Mouse (Mus musculus): ENCODE measurements around the gene Polr3g. TPM values are rescaled to one million over a fixed set of nuclear protein-coding genes. Genes with fewer than 3 reads are reported as not detected.
"Not testable (repeated sequence)": the region's sequence is repeated elsewhere in the genome, so short reads cannot be mapped to it uniquely, and the experiment has no call there.

Polr3g gene
- polyA plus RNA-seq, 1 experiment from 2014 or later = 13.3 TPM

GRCm38 (mm10) chr13:81736606-81737005 lies 25.8 kb upstream of the Polr3g start:
- H3K27me3 ChIP-seq (ENCODE audit: control insufficient read depth, insufficient read depth, low read length) = no peaks in the 10 kb centered on the region
- H3K4me1 ChIP-seq (ENCODE audit: control insufficient read depth, insufficient read depth, low read length) = no peaks in the 10 kb centered on the region
- ATAC-seq (ENCODE audit: insufficient read depth, low FRiP score, low TSS enrichment) (no peak), DNase-seq (ENCODE audit: low spot score) (no peak)
- 95% methylated on average over 5 of the region's 5 CpGs for WGBS
- H3K4me2 ChIP-seq (ENCODE audit: low read depth) = no peak overlapping the region
- H3K9me3 ChIP-seq (ENCODE audit: control insufficient read depth, low read length) = no peaks in the 10 kb centered on the region
- H3K36me3 ChIP-seq (ENCODE audit: control insufficient read depth, insufficient read depth, low read length) = no peaks in the 10 kb centered on the region
- no peak overlapping the region for H3K4me3 ChIP-seq (ENCODE audit: low read depth, low read length)
- H3K9ac ChIP-seq (ENCODE audit: low read length) = no peak overlapping the region
- H3K27ac ChIP-seq (ENCODE audit: low read depth, low read length) = no peak overlapping the region

DNA sequence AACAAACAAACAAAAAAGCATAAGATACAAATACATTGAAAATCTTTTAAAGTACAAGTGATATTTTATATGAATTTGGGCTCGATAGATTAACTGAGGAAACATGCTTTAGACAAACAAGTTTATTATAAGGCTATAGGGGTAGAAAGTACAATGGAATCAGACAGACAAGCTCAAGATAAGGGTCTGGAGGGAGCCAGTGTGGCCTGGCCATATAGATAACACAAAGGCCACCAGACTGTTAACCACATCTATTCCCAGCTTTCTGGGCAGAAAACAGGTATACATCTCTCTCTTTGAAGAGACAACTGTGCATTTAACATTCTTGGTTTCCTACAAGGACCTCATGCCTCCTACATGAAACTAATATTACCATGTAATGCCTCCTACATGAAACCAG lies 19.5 kb upstream of the Polr3g start:
- ATAC-seq (ENCODE audit: insufficient read depth, low FRiP score, low TSS enrichment) (no peak), DNase-seq (ENCODE audit: low spot score) (no peak)
- Histone ChIP-seq H3K27me3 (ENCODE audit: control insufficient read depth, insufficient read depth, low read length) (no peaks in the 10 kb centered on the region), H3K4me2 (ENCODE audit: low read depth) (no peak overlapping the region), H3K9ac (ENCODE audit: low read length) (no peak overlapping the region), H3K4me1 (ENCODE audit: control insufficient read depth, insufficient read depth, low read length) (no peaks in the 10 kb centered on the region), H3K36me3 (ENCODE audit: control insufficient read depth, insufficient read depth, low read length) (no peaks in the 10 kb centered on the region), H3K9me3 (ENCODE audit: control insufficient read depth, low read length) (no peaks in the 10 kb centered on the region), H3K27ac (ENCODE audit: low read depth, low read length) (no peak overlapping the region), H3K4me3 (ENCODE audit: low read depth, low read length) (no peak overlapping the region)
- 98% methylated on average over 1 of the region's 1 CpGs for WGBS

DNA sequence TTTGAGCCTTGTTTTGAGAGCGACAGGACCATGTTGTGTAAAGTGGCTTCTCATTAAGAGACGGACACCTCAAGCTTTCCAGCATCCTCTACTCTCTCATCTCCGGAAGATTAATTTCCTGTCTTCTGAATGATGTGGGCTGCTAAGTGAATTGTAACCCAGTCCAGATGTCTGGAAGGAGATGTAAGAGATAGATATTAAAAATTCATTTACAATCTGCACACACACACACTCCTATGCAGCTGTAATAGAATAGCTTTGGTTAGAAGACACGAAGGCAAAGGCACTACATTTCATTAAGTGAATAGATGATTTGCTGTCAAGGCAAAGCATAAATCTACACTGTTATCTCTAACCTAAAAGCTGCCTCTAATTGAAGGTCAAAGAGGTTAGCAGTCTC lies 18.3 kb upstream of the Polr3g start:
- H3K27me3 ChIP-seq (ENCODE audit: control insufficient read depth, insufficient read depth, low read length) = no peaks in the 10 kb centered on the region
- H3K27ac ChIP-seq (ENCODE audit: low read depth, low read length) = no peak overlapping the region
- H3K4me3 ChIP-seq (ENCODE audit: low read depth, low read length) = no peak overlapping the region
- no peak overlapping the region for H3K9ac ChIP-seq (ENCODE audit: low read length)
- H3K4me1 ChIP-seq (ENCODE audit: control insufficient read depth, insufficient read depth, low read length) = no peaks in the 10 kb centered on the region
- WGBS = 83% methylated on average over 4 of the region's 4 CpGs
- no peaks in the 10 kb centered on the region for H3K9me3 ChIP-seq (ENCODE audit: control insufficient read depth, low read length)
- ATAC-seq (ENCODE audit: insufficient read depth, low FRiP score, low TSS enrichment) = no peak
- no peak overlapping the region for H3K4me2 ChIP-seq (ENCODE audit: low read depth)
- no peaks in the 10 kb centered on the region for H3K36me3 ChIP-seq (ENCODE audit: control insufficient read depth, insufficient read depth, low read length)
- no peak for DNase-seq (ENCODE audit: low spot score)

- H3K27me3 ChIP-seq (ENCODE audit: control insufficient read depth, insufficient read depth, low read length); H3K27ac ChIP-seq (ENCODE audit: low read depth, low read length); H3K4me2 ChIP-seq (ENCODE audit: low read depth); H3K4me3 ChIP-seq (ENCODE audit: low read depth, low read length); H3K4me1 ChIP-seq (ENCODE audit: control insufficient read depth, insufficient read depth, low read length); H3K36me3 ChIP-seq (ENCODE audit: control insufficient read depth, insufficient read depth, low read length); H3K9ac ChIP-seq (ENCODE audit: low read length); DNase-seq (ENCODE audit: low spot score); H3K9me3 ChIP-seq (ENCODE audit: control insufficient read depth, low read length); ATAC-seq (ENCODE audit: insufficient read depth, low FRiP score, low TSS enrichment): not testable (repeated sequence)
- WGBS = 56% methylated on average over 12 of the region's 12 CpGs
These were observed 17.3 kb upstream of the Polr3g start for GRCm38 (mm10) chr13:81728141-81728540.

GRCm38 (mm10) chr13:81713896-81714295 lies 3.1 kb upstream of the Polr3g start:
- H3K4me3 ChIP-seq (ENCODE audit: low read depth, low read length) = no peak overlapping the region
- ATAC-seq (ENCODE audit: insufficient read depth, low FRiP score, low TSS enrichment) (no peak), DNase-seq (ENCODE audit: low spot score) (no peak)
- WGBS = 95% methylated on average over 1 of the region's 1 CpGs
- H3K27me3 ChIP-seq (ENCODE audit: control insufficient read depth, insufficient read depth, low read length) = no peaks in the 10 kb centered on the region
- peaks cover 3% of the 10 kb centered on the region; the same call in 1 of the 2 replicates for H3K4me1 ChIP-seq (ENCODE audit: control insufficient read depth, insufficient read depth, low read length)
- no peaks in the 10 kb centered on the region for H3K36me3 ChIP-seq (ENCODE audit: control insufficient read depth, insufficient read depth, low read length)
- no peak overlapping the region for H3K4me2 ChIP-seq (ENCODE audit: low read depth)
- H3K9ac ChIP-seq (ENCODE audit: low read length) = no peak overlapping the region
- H3K9me3 ChIP-seq (ENCODE audit: control insufficient read depth, low read length) = no peaks in the 10 kb centered on the region
- H3K27ac ChIP-seq (ENCODE audit: low read depth, low read length) = no peak overlapping the region

DNA sequence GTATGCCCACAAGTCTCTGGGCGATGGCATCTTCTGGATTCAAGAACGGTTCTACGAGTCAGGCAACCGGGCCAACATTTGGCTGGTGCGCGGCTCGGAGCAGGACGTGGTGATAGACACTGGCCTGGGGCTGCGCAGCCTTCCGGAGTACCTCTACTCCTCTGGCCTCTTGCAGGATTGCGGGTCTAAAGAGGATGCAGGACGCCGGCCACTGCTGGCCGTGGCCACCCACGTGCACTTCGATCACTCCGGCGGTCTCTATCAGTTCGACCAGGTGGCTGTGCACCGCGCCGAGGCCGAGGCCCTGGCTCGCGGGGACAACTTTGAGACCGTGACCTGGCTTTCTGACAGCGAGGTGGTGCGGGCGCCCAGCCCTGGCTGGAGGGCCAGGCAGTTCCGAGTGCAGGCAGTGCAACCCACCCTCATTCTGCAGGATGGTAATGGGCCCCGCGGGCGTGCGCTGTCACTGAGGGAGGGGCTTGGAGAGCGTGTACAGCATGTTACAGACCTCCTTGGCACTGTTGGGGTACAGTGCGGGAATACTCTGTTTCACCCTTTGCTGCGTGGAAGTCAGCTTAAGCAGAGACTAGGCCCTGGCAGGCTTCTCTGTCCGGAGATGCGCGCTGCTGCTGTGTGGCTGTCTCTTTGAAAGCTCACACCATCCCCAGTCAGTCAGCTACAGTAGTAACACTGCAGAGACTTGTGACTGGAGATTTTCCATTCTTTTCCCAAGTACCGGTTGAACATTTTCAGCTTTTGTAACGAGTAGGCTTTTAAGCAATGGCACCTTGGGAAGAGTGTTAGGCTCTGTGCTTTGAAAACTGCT lies 946 bp upstream of the Polr3g start:
- ATAC-seq (ENCODE audit: insufficient read depth, low FRiP score, low TSS enrichment) (peak; percentile 68), DNase-seq (ENCODE audit: low spot score) (peak; percentile 36)

DNA sequence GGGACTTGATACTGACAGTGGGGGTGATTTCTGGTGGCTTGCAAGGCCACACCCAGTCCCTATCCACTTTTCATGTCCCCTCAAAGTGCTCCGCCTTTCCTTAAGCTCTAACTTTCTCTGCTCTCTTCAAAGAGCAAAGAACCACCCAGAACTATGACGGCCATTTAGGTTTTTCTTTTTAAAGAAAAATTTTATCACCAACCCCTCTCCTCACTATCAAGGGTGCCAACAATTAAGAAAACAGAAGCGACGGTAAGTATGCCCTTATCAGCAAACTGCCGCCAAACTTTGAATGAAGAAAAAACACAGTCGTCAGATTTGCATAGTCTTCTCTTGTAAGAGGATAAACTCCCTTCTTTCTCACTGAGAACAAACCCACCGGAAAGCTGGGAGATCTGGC lies 547 bp downstream of the Polr3g start:
- Histone ChIP-seq H3K4me1 (ENCODE audit: control insufficient read depth, insufficient read depth, low read length) (peaks cover 3% of the 10 kb centered on the region; the same call in 1 of the 2 replicates), H3K9me3 (ENCODE audit: control insufficient read depth, low read length) (no peaks in the 10 kb centered on the region), H3K27me3 (ENCODE audit: control insufficient read depth, insufficient read depth, low read length) (no peaks in the 10 kb centered on the region), H3K4me2 (ENCODE audit: low read depth) (peak overlapping the region; percentile 94), H3K36me3 (ENCODE audit: control insufficient read depth, insufficient read depth, low read length) (no peaks in the 10 kb centered on the region), H3K4me3 (ENCODE audit: low read depth, low read length) (peak overlapping the region; percentile 77), H3K27ac (ENCODE audit: low read depth, low read length) (no peak overlapping the region), H3K9ac (ENCODE audit: low read length) (peak overlapping the region; percentile 61)
- 2% methylated on average over 7 of the region's 7 CpGs for WGBS
- DNase-seq (ENCODE audit: low spot score) (no peak), ATAC-seq (ENCODE audit: insufficient read depth, low FRiP score, low TSS enrichment) (no peak)

More for the DNA sequence above, 946 bp upstream of the Polr3g start:
- H3K27me3 ChIP-seq (ENCODE audit: control insufficient read depth, insufficient read depth, low read length) = no peaks in the 10 kb centered on the region
- peak overlapping the region; percentile 61 for H3K9ac ChIP-seq (ENCODE audit: low read length)
- H3K9me3 ChIP-seq (ENCODE audit: control insufficient read depth, low read length) = no peaks in the 10 kb centered on the region
- H3K4me3 ChIP-seq (ENCODE audit: low read depth, low read length) = peak overlapping the region; percentile 77
- H3K27ac ChIP-seq (ENCODE audit: low read depth, low read length) = peak overlapping the region; percentile 77; the same call in 1 of the 2 replicates
- peaks cover 3% of the 10 kb centered on the region; the same call in 1 of the 2 replicates for H3K4me1 ChIP-seq (ENCODE audit: control insufficient read depth, insufficient read depth, low read length)
- H3K4me2 ChIP-seq (ENCODE audit: low read depth) = peak overlapping the region; percentile 94
- H3K36me3 ChIP-seq (ENCODE audit: control insufficient read depth, insufficient read depth, low read length) = no peaks in the 10 kb centered on the region
- under 1% methylated on average over 42 of the region's 42 CpGs for WGBS

- WGBS = 55% methylated on average over 4 of the region's 4 CpGs
- no peaks in the 10 kb centered on the region for H3K36me3 ChIP-seq (ENCODE audit: control insufficient read depth, insufficient read depth, low read length)
These were observed 1.0 kb downstream of the Polr3g start for GRCm38 (mm10) chr13:81709805-81710204.

GRCm38 (mm10) chr13:81706311-81706710 lies 4.5 kb downstream of the Polr3g start:
- Histone ChIP-seq H3K27me3 (ENCODE audit: control insufficient read depth, insufficient read depth, low read length) (no peaks in the 10 kb centered on the region), H3K4me1 (ENCODE audit: control insufficient read depth, insufficient read depth, low read length) (no peaks in the 10 kb centered on the region), H3K27ac (ENCODE audit: low read depth, low read length) (no peak overlapping the region), H3K4me3 (ENCODE audit: low read depth, low read length) (no peak overlapping the region), H3K36me3 (ENCODE audit: control insufficient read depth, insufficient read depth, low read length) (no peaks in the 10 kb centered on the region), H3K4me2 (ENCODE audit: low read depth) (no peak overlapping the region), H3K9me3 (ENCODE audit: control insufficient read depth, low read length) (no peaks in the 10 kb centered on the region), H3K9ac (ENCODE audit: low read length) (no peak overlapping the region)
- DNase-seq (ENCODE audit: low spot score) = no peak
- WGBS = 95% methylated on average over 5 of the region's 5 CpGs
- ATAC-seq (ENCODE audit: insufficient read depth, low FRiP score, low TSS enrichment) = no peak

More at GRCm38 (mm10) chr13:81709805-81710204, 1.0 kb downstream of the Polr3g start:
- Histone ChIP-seq H3K27ac (ENCODE audit: low read depth, low read length) (no peak overlapping the region), H3K4me3 (ENCODE audit: low read depth, low read length) (peak overlapping the region; percentile 77), H3K9ac (ENCODE audit: low read length) (no peak overlapping the region), H3K9me3 (ENCODE audit: control insufficient read depth, low read length) (no peaks in the 10 kb centered on the region), H3K4me2 (ENCODE audit: low read depth) (peak overlapping the region; percentile 94), H3K27me3 (ENCODE audit: control insufficient read depth, insufficient read depth, low read length) (no peaks in the 10 kb centered on the region), H3K4me1 (ENCODE audit: control insufficient read depth, insufficient read depth, low read length) (peaks cover 3% of the 10 kb centered on the region; the same call in 1 of the 2 replicates)
- ATAC-seq (ENCODE audit: insufficient read depth, low FRiP score, low TSS enrichment) (no peak), DNase-seq (ENCODE audit: low spot score) (no peak)
